Mouse (Mus musculus) limb, embryonic 14.5 days (tissue): Measurements from ENCODE around the gene Kank4. TPM values are rescaled to one million over a fixed set of nuclear protein-coding genes. Genes with fewer than 3 reads are reported as not detected.

Source experiments
- ATAC-seq: fragments of 200-750 bp; cut with Nextera tagmentation; 2 replicates; pipeline ENCODE4 v1.8.0; 2017; ENCODE audit warnings: low read depth, moderate number of reproducible peaks, moderate TSS enrichment; ENCODE audit not compliant: low FRiP score
- DNase-seq: peaks from one replicate; pipeline ENCODE4 v3.0.0-alpha.2; 2015; ENCODE audit warnings: low spot score
- H3K27ac ChIP-seq: fragments of 300-500 bp; sonication (generic); replicated peaks from 2 replicates; pipeline ENCODE4 v1.5.1; 2014; ENCODE audit warnings: low read depth, mild to moderate bottlenecking, low read length, moderate library complexity, mixed read lengths
- H3K27me3 ChIP-seq: fragments of 300-500 bp; sonication (generic); 2 replicates; pipeline ENCODE4 v1.6.1; 2014; ENCODE audit warnings: low read length, mixed read lengths; ENCODE audit not compliant: control insufficient read depth, insufficient read depth
- H3K36me3 ChIP-seq: fragments of 300-500 bp; sonication (generic); 2 replicates; pipeline ENCODE4 v1.6.1; 2014; ENCODE audit warnings: mild to moderate bottlenecking, low read length, moderate library complexity, mixed read lengths; ENCODE audit not compliant: control insufficient read depth, insufficient read depth
- H3K4me1 ChIP-seq: fragments of 300-500 bp; sonication (generic); 2 replicates; pipeline ENCODE4 v1.6.1; 2014; ENCODE audit warnings: antibody characterized with exemption, low read length, mixed read lengths; ENCODE audit not compliant: control insufficient read depth, insufficient read depth
- H3K4me2 ChIP-seq: fragments of 300-500 bp; sonication (generic); replicated peaks from 2 replicates; pipeline ENCODE4 v1.6.1; 2014; ENCODE audit warnings: low read depth, mild to moderate bottlenecking, low read length, moderate library complexity; ENCODE audit not compliant: severe bottlenecking
- H3K4me3 ChIP-seq: fragments of 300-500 bp; sonication (generic); replicated peaks from 2 replicates; pipeline ENCODE4 v1.5.1; 2014; ENCODE audit warnings: low read length
- H3K9ac ChIP-seq: fragments of 300-500 bp; sonication (generic); 2 replicates; pipeline ENCODE4 v1.6.1; 2014; ENCODE audit warnings: mild to moderate bottlenecking, low read depth, low read length, moderate library complexity; ENCODE audit not compliant: severe bottlenecking
- H3K9me3 ChIP-seq: fragments of 300-500 bp; sonication (generic); 2 replicates; pipeline ENCODE4 v1.6.1; 2016; ENCODE audit warnings: low read length; ENCODE audit not compliant: control insufficient read depth
- POLR2A ChIP-seq: fragments of 200-500 bp; IDR thresholded peaks from 2 replicates; pipeline ENCODE4 v1.8.0; 2012; ENCODE audit warnings: inconsistent platforms, mild to moderate bottlenecking, moderate library complexity, borderline replicate concordance; ENCODE audit not compliant: insufficient read depth, insufficient read length; ENCODE audit errors: extremely low read depth
- WGBS: fragments of 180-500 bp; shearing (Covaris S2); extraction: QIAGEN DNeasy Blood & Tissue Kit; methylation state at CpG from one replicate; pipeline ENCODE4 v1.1.7; 2014; 5-methylcytosine and 5-hydroxymethylcytosine counted together
- polyA plus RNA-seq, 2 experiments: library from polyadenylated mRNA; depleted of rRNA in 1 of 2; stranded (reverse) in 1 of 2; unstranded in 1 of 2; fragments of >200 nt; fragmentation: Nextera tagmentation in 1 of 2; extraction: Ambion mirVana in 1 of 2; gene quantifications; 2 replicates each; pipeline versions ENCODE4 v1.2.1 to v1.2.3; 2012 to 2014

The Kank4 gene
- polyA plus RNA-seq (2012; rRNA removed), result 11.6 and 12.5 TPM in 2 replicates
- 3.7 and 4.0 TPM in 2 replicates for polyA plus RNA-seq (2014; fragmentation: Nextera tagmentation; extraction: Ambion mirVana)

DNA sequence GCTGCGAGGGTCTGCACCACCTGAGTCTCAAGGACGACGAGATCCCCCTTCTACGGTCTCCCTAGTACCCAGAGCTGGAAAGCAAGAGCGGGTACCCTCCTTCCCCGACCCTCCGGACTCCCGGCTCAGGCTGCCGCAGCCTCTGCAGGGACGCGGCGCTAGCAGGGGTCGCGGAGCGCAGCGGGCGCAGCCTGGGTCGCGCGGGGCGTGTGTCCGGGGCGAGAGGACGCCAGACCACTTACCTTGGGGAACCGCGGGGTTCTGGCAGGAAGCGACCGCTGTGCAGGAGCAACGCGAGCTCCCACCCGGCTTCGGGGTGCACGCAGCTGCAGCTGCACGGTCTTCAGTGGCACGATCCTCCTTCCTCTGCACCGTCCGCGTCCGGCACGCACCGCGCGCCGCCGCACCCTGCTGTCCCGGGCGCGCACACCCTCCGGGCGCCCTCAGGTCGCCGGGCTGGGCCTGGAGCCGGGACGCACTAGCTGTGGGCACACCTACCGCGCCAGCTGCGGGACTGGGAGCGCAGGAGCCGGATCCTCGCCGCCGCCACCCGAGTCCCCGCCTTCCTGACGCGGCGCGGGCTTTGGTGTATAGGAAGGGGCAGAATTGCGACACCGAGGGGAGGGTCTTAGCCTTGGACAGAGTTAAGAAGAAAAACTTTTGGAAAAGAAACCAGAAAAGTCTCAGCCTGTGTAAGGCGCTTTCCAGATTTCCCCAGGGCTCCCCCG, at the start of gene Kank4:
Gene Kank4 (minus strand): TSS at position 354 of the 728 bp plus-strand sequence.
- Histone ChIP-seq H3K4me1 (peaks cover 22% of the 10 kb centered on the region), H3K4me3 (peak within 1 kb of the TSS; percentile 78), H3K27me3 (no peaks in the 10 kb centered on the region), H3K36me3 (no peaks in the 10 kb centered on the region), H3K9me3 (no peaks in the 10 kb centered on the region), H3K4me2 (peak within 1 kb of the TSS; percentile 91), H3K9ac (peak within 1 kb of the TSS; percentile 88), H3K27ac (peak within 1 kb of the TSS; percentile 71)
- ATAC-seq (peak; percentile 89), DNase-seq (peak; percentile 78)
- WGBS, result under 1% methylated on average over 46 of the region's 72 CpGs
- peak; percentile 79; the same call in 1 of the 2 replicates for TF ChIP-seq POLR2A

DNA sequence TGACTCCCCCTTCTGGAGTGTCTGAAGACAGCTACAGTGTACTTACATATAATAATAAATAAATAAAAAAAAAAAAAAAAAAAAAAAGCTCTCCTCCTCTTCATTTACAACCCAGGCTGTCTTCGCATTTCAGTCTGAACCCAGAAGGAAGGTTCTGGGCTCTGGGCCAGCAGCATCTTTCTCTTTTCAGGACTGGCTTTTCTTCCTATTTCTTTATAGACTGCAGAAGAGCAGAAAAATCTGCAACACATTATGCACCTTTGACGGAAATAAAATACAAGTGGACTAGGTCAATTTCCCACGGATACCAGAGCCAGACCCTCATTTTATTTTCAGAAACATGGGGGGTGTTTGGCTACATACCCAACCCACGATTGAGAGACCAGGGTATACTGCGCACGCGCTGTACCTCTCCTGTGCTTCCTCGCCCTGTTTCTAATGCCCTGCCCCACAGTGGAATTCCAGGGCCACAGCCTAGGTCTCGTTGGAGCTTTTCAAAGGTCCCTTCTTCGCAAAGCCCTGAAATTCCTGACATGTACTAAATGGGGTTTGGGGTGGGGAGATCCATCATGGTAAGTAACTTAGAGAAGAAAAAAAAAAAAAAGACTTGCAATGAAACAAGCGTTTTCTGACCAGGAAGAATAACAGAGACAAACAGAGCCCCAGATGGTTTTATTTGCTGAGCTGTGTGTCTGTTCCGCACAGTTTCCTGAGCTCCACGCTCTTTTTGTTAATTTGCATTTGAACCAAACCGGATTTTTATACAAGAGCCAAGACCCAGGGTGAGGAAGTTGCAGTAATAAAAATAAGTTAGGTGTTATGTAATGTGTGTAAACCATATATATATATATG, 48.3 kb upstream of the Kank4 start:
- peak; percentile 87 for DNase-seq
- no peak overlapping the region for H3K4me3 ChIP-seq
- TF ChIP-seq POLR2A, result no peak
- peak; percentile 84 for ATAC-seq
- WGBS, result 51% methylated on average over 14 of the region's 14 CpGs
- no peaks in the 10 kb centered on the region for H3K4me1 ChIP-seq
- H3K9me3 ChIP-seq, result no peaks in the 10 kb centered on the region
- H3K27ac ChIP-seq, result peak overlapping the region; percentile 65
- no peak overlapping the region for H3K9ac ChIP-seq
- no peaks in the 10 kb centered on the region for H3K27me3 ChIP-seq
- no peak overlapping the region for H3K4me2 ChIP-seq
- H3K36me3 ChIP-seq, result no peaks in the 10 kb centered on the region

DNA sequence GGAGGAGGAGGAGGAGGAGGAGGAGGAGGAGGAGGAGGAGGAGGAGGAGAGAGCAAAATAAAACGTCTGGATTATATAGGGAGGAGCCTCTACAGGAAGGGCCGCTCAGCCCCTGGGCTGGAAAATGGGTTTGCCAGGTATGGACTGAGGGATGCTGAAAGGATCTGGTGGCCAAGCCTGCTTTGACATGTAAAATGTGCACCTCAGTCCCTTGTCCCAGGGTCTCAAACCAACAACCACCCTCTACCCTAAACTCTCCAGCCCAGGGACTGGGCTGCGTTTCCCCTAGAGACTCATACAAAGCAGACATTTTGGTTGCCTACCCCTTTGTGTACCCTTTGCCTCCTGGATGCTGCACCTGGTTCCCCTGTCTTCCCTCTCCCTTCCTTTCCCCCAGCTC, 47.2 kb upstream of the Kank4 start:
- ATAC-seq (no peak), DNase-seq (no peak)
- H3K36me3 ChIP-seq, result no peaks in the 10 kb centered on the region
- H3K27me3 ChIP-seq, result no peaks in the 10 kb centered on the region
- no peaks in the 10 kb centered on the region for H3K9me3 ChIP-seq
- no peaks in the 10 kb centered on the region for H3K4me1 ChIP-seq
- no peak overlapping the region for H3K4me3 ChIP-seq
- WGBS, result 79% methylated on average over 3 of the region's 3 CpGs
- no peak overlapping the region for H3K9ac ChIP-seq
- H3K4me2 ChIP-seq, result no peak overlapping the region
- no peak overlapping the region for H3K27ac ChIP-seq
- no peak for TF ChIP-seq POLR2A

DNA sequence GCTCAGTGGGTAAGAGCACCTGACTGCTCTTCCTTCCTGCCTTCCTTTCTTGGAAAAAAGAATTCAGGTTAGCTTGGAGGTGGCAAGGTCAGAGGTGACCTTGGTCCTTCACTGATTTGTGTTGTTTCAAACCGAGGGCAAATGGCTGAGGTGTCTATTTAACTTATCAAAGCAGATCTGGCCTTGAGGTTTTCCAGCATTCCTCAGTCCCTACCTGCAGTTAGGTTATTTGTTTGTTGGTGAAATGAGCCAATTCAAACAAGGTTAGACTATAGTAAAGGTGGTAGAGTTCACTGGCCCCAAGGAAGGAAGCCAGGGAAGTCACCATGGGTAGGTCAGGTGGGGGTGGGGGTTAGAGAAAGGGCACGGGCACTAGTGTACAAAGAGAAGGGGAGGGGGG, 46.8 kb upstream of the Kank4 start:
- H3K36me3 ChIP-seq, result no peaks in the 10 kb centered on the region
- H3K27me3 ChIP-seq, result no peaks in the 10 kb centered on the region
- H3K9me3 ChIP-seq, result no peaks in the 10 kb centered on the region
- no peak overlapping the region for H3K9ac ChIP-seq
- TF ChIP-seq POLR2A, result no peak
- H3K4me1 ChIP-seq, result no peaks in the 10 kb centered on the region
- H3K4me2 ChIP-seq, result no peak overlapping the region
- no peak for DNase-seq
- 64% methylated on average over 1 of the region's 2 CpGs for WGBS
- H3K27ac ChIP-seq, result no peak overlapping the region
- ATAC-seq, result no peak
- H3K4me3 ChIP-seq, result no peak overlapping the region

DNA sequence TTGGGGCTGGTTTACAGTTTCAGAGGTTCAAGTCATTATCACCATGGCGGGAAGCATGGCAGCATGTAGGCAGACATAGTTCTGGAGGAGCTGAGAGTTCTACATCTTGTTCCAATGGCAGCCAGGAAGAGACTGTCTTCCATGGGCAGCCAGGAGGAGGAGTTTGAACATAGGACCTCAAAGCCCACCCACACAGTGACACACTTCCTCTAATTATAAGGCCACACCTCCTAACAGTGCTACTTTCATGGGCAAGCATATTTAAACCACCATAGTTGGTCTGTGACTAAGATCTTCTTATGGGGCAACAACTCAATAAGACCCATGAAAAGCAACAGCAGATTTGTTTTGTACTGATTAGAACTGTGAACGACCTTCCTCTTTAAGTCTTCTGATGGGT, 46.1 kb upstream of the Kank4 start:
- 84% methylated on average over 2 of the region's 2 CpGs for WGBS
- ATAC-seq, result no peak

More for the DNA sequence above, 46.1 kb upstream of the Kank4 start:
- Histone ChIP-seq H3K4me3 (no peak overlapping the region), H3K9me3 (no peaks in the 10 kb centered on the region), H3K9ac (no peak overlapping the region), H3K36me3 (no peaks in the 10 kb centered on the region), H3K27ac (no peak overlapping the region), H3K27me3 (no peaks in the 10 kb centered on the region), H3K4me1 (no peaks in the 10 kb centered on the region), H3K4me2 (no peak overlapping the region)
- no peak for TF ChIP-seq POLR2A
- no peak for DNase-seq
